Mouse (Mus musculus): ENCODE measurements around the gene C87436.
A peak's percentile ranks its signal among the peaks of the same experiment; 100 is the strongest.

DNA sequence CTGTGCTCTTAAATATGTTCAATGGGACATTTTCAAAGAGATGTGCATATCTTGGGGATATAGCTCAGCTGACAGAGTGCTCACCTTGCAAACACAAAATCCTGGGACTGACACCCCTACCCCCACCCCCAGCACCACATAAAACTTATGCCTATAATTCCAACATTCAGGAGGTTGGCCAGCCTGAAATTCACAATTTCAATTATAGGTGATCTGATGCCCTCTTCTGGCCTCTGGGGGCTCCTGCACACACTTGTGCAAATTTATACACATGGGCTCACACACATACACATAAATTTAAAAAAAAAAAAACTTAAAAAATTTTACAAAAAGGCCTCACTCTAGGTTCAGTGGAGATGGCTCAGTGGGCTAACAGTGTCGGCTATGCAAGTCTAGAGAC lies 45.0 kb upstream of the C87436 start:
- TF ChIP-seq CTCF (conservative IDR thresholded peaks at IDR 0.05; ENCODE audit: insufficient read depth, insufficient read length, low read depth, low read length) (peak; percentile 33), POLR2A (IDR thresholded peaks at IDR 0.05; ENCODE audit: low read depth, low read length) (no peak)

All from kidney, adult 2 months (tissue).